ENCODE assay signal across 8 mouse cellular contexts in the genomic region with DNA sequence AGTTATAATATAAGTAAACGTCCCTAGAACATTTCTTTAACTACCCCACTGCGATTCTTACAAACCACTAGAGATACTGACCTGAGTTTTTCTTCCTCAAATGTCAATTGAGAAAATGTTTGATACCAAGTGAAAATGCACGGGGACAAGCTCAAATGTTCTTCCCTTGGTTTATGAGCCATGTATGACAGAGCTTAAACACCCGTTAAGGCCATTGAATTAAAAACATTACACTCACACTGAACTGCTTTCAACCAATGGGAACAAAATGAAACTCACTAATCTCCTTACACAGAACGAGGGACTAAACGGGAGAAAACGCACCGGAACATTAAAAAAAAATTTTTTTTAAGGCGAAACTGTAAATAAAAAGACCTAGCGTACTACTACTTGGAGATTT. TPM values are rescaled to one million over a fixed set of nuclear protein-coding genes. Genes with fewer than 3 reads are reported as not detected.
A peak's percentile ranks its signal among the peaks of the same experiment; 100 is the strongest.
DNase-seq lines count a peak whose midpoint lies in the region; ATAC-seq lines count a peak whose summit lies in the region.

No protein-coding gene starts in this region.

- H3K9me3 ChIP-seq in lung, embryonic 15.5 days, result no peaks in the 10 kb centered on the region
- H3K9me3 ChIP-seq in limb, embryonic 11.5 days (ENCODE audit: control insufficient read depth, low read length), result no peaks in the 10 kb centered on the region
- no peaks in the 10 kb centered on the region for H3K9me3 ChIP-seq in neural tube, embryonic 14.5 days (ENCODE audit: control insufficient read depth, low read length)

- H3K9ac ChIP-seq in lung, embryonic 15.5 days, result peak overlapping the region; percentile 39
- H3K9ac ChIP-seq in limb, embryonic 11.5 days (ENCODE audit: low read length), result peak overlapping the region; percentile 17
- H3K9ac ChIP-seq in neural tube, embryonic 14.5 days (replicated peaks; ENCODE audit: low read depth, low read length), result peak overlapping the region; percentile 34

- no peak for ATAC-seq in lung, embryonic 15.5 days (ENCODE audit: borderline replicate concordance, extremely low read depth, low FRiP score, low TSS enrichment)
- 0 out of 2 replicates have a peak, but pooled peaks have one; percentile 1 for ATAC-seq in erythroblast, adult 5-6 weeks (replicated peaks; ENCODE audit: low FRiP score, poor library complexity, severe bottlenecking)
- 0 out of 2 replicates have a peak, but pooled peaks have one; percentile 1 for ATAC-seq in limb, embryonic 11.5 days (ENCODE audit: insufficient number of reproducible peaks, low FRiP score, low TSS enrichment, low read depth)
- peak; percentile 18; the same call in 1 of the 2 replicates for ATAC-seq in neural tube, embryonic 14.5 days (ENCODE audit: low read depth)

- H3K4me3 ChIP-seq in lung, embryonic 15.5 days, result peak overlapping the region; percentile 40
- peak overlapping the region; percentile 30 for H3K4me3 ChIP-seq in limb, embryonic 11.5 days (ENCODE audit: low read depth, low read length)
- H3K4me3 ChIP-seq in neural tube, embryonic 14.5 days (ENCODE audit: low read depth, low read length), result peak overlapping the region; percentile 33

- 11% methylated on average over 10 of the region's 10 CpGs for WGBS in lung, embryonic 15.5 days
- 21% methylated on average over 10 of the region's 10 CpGs for WGBS in limb, embryonic 11.5 days
- WGBS in neural tube, embryonic 14.5 days, result 18% methylated on average over 10 of the region's 10 CpGs

- H3K36me3 ChIP-seq in lung, embryonic 15.5 days, result no peaks in the 10 kb centered on the region
- 0 out of 2 replicates have a peak, but pooled peaks cover 2% of the 10 kb centered on the region for H3K36me3 ChIP-seq in limb, embryonic 11.5 days (ENCODE audit: control insufficient read depth, insufficient read depth, low read length)
- H3K36me3 ChIP-seq in neural tube, embryonic 14.5 days (ENCODE audit: control insufficient read depth, insufficient read depth, low read length), result no peaks in the 10 kb centered on the region

- H3K4me2 ChIP-seq in lung, embryonic 15.5 days, result peak overlapping the region; percentile 63
- peak overlapping the region; percentile 37 for H3K4me2 ChIP-seq in limb, embryonic 11.5 days (ENCODE audit: low read depth, severe bottlenecking)
- H3K4me2 ChIP-seq in neural tube, embryonic 14.5 days (ENCODE audit: low read depth, low read length), result peak overlapping the region; percentile 84

- no peak for DNase-seq in lung, postnatal 4 days
- DNase-seq in limb, embryonic 11.5 days (ENCODE audit: low spot score), result no peak
- DNase-seq in adrenal gland, postnatal 4 days (ENCODE audit: low spot score in 2 of 2), result no peak
- DNase-seq in ovary, postnatal 10 days (ENCODE audit: low spot score), result no peak
- no peak for DNase-seq in frontal cortex, postnatal 14 days (ENCODE audit: low spot score in 2 of 2)

- no peaks in the 10 kb centered on the region for H3K27me3 ChIP-seq in lung, embryonic 15.5 days
- H3K27me3 ChIP-seq in limb, embryonic 11.5 days (ENCODE audit: control insufficient read depth, insufficient read depth, low read length), result no peaks in the 10 kb centered on the region
- no peaks in the 10 kb centered on the region for H3K27me3 ChIP-seq in neural tube, embryonic 14.5 days (ENCODE audit: control insufficient read depth, insufficient read depth, low read length)

- peak overlapping the region; percentile 70 for H3K27ac ChIP-seq in lung, embryonic 15.5 days
- H3K27ac ChIP-seq in limb, embryonic 11.5 days (replicated peaks; ENCODE audit: low read depth, low read length), result 0 out of 2 replicates have a peak overlapping the region, but pooled peaks have one; percentile 1
- peak overlapping the region; percentile 96 for H3K27ac ChIP-seq in neural tube, embryonic 14.5 days (ENCODE audit: low read depth, low read length)

- peaks cover 41% of the 10 kb centered on the region for H3K4me1 ChIP-seq in lung, embryonic 15.5 days
- H3K4me1 ChIP-seq in limb, embryonic 11.5 days (ENCODE audit: control insufficient read depth, insufficient read depth, low read length), result peaks cover 9% of the 10 kb centered on the region
- peaks cover 38% of the 10 kb centered on the region for H3K4me1 ChIP-seq in neural tube, embryonic 14.5 days (ENCODE audit: control insufficient read depth, insufficient read depth, low read length)

RNA-seq across cellular contexts. Expression of a gene that starts 4.4 kb away (rescaled TPM):
- polyA plus RNA-seq in lung, embryonic 15.5 days (2015; fragmentation: Nextera tagmentation; extraction: Ambion mirVana), result 48.8 and 59.0 TPM in 2 replicates
- total RNA-seq in erythroblast, adult 5-6 weeks (2015; ENCODE audit: low replicate concordance), result 125 and 149 TPM in 2 replicates
- 546 and 581 TPM in 2 replicates for total RNA-seq in erythroblast, adult 5-6 weeks (2017; ENCODE audit: low replicate concordance)
- polyA plus RNA-seq in limb, embryonic 11.5 days (2014; fragmentation: Nextera tagmentation; extraction: Ambion mirVana), result 48.9 and 64.6 TPM in 2 replicates
- polyA plus RNA-seq in neural tube, embryonic 14.5 days (2014; fragmentation: Nextera tagmentation; extraction: Ambion mirVana), result 41.8 and 45.5 TPM in 2 replicates
- 10 to 100 TPM; 63.5 to 69.1 TPM for total RNA-seq in adrenal gland, postnatal 4 days (2021)

Comparison
In these comparisons a context has a peak if more than half of its experiments do, and no peak if none do; other contexts are left out.
1. H3K27ac ChIP-seq: peak in every context shown above with its lines; median percentile 96 in neural tube, embryonic 14.5 days; 70 in lung, embryonic 15.5 days; 1 in limb, embryonic 11.5 days.